Mouse (Mus musculus) heart, embryonic 14.5 days (tissue): ENCODE results near the gene Cutc. TPM values are rescaled to one million over a fixed set of nuclear protein-coding genes. Genes with fewer than 3 reads are reported as not detected.
A peak's percentile ranks its signal among the peaks of the same experiment; 100 is the strongest.

Experiments used
- ATAC-seq: fragments of 200-750 bp; cut with Nextera tagmentation; 2 replicates; pipeline ENCODE4 v1.8.0; 2017; ENCODE audit warnings: low read depth, moderate TSS enrichment; ENCODE audit not compliant: insufficient number of reproducible peaks, insufficient read depth, low FRiP score
- H3K27ac ChIP-seq, 2 experiments: fragments of 200-500 bp in 1 of 2; fragments of 300-500 bp in 1 of 2; sonication (generic) in 1 of 2; replicated peaks in 1 of 2; 2 replicates each; pipeline ENCODE4 v1.5.1; 2012 to 2014; ENCODE audit warnings: low read depth in 2 of 2, low read length in 2 of 2, control low read depth in 1 of 2, mild to moderate bottlenecking in 1 of 2, mixed read lengths in 1 of 2; ENCODE audit not compliant: control insufficient read depth in 1 of 2, insufficient read depth in 1 of 2
- H3K27me3 ChIP-seq: fragments of 300-500 bp; sonication (generic); 2 replicates; pipeline ENCODE4 v1.6.1; 2014; ENCODE audit warnings: mild to moderate bottlenecking, low read length, control low read depth; ENCODE audit not compliant: control insufficient read depth, insufficient read depth
- H3K36me3 ChIP-seq: fragments of 300-500 bp; sonication (generic); 2 replicates; pipeline ENCODE4 v1.6.1; 2014; ENCODE audit warnings: mild to moderate bottlenecking, control low read depth, low read length, mixed read lengths; ENCODE audit not compliant: control insufficient read depth, insufficient read depth
- H3K4me1 ChIP-seq, 2 experiments: fragments of 200-500 bp in 1 of 2; fragments of 300-500 bp in 1 of 2; sonication (generic) in 1 of 2; 2 replicates each; pipeline ENCODE4 v1.6.1; 2012 to 2014; ENCODE audit warnings: low read length in 2 of 2, control low read depth in 1 of 2, mixed read lengths in 1 of 2; ENCODE audit not compliant: control insufficient read depth in 2 of 2, insufficient read depth in 2 of 2
- H3K4me2 ChIP-seq: fragments of 300-500 bp; sonication (generic); 2 replicates; pipeline ENCODE4 v1.6.1; 2014; ENCODE audit warnings: mild to moderate bottlenecking, low read length
- H3K4me3 ChIP-seq, 2 experiments: fragments of 200-500 bp in 1 of 2; fragments of 300-500 bp in 1 of 2; sonication (generic) in 1 of 2; 2 replicates each; pipeline ENCODE4 v1.5.1; 2012 to 2014; ENCODE audit warnings: low read length in 2 of 2, mild to moderate bottlenecking in 2 of 2, control low read depth in 1 of 2, low read depth in 1 of 2, moderate library complexity in 1 of 2; ENCODE audit not compliant: control insufficient read depth in 1 of 2, insufficient read depth in 1 of 2
- H3K9ac ChIP-seq: fragments of 300-500 bp; sonication (generic); 2 replicates; pipeline ENCODE4 v1.6.1; 2014; ENCODE audit warnings: mild to moderate bottlenecking, low read length
- H3K9me3 ChIP-seq: fragments of 300-500 bp; sonication (generic); 2 replicates; pipeline ENCODE4 v1.6.1; 2016; ENCODE audit warnings: low read length, control low read depth; ENCODE audit not compliant: control insufficient read depth
- WGBS: fragments of 180-500 bp; shearing (Covaris S2); extraction: QIAGEN DNeasy Blood & Tissue Kit; methylation state at CpG from one replicate; pipeline ENCODE4 v1.1.7; 2014; 5-methylcytosine and 5-hydroxymethylcytosine counted together
- polyA plus RNA-seq: library from polyadenylated mRNA; unstranded; fragments of >200 nt; fragmentation: Nextera tagmentation; extraction: Ambion mirVana; gene quantifications from 2 replicates; pipeline ENCODE4 v1.2.1, GENCODE M21; 2014

Gene Cutc
- polyA plus RNA-seq, 1 experiment from 2014 or later = 9.2 TPM

DNA sequence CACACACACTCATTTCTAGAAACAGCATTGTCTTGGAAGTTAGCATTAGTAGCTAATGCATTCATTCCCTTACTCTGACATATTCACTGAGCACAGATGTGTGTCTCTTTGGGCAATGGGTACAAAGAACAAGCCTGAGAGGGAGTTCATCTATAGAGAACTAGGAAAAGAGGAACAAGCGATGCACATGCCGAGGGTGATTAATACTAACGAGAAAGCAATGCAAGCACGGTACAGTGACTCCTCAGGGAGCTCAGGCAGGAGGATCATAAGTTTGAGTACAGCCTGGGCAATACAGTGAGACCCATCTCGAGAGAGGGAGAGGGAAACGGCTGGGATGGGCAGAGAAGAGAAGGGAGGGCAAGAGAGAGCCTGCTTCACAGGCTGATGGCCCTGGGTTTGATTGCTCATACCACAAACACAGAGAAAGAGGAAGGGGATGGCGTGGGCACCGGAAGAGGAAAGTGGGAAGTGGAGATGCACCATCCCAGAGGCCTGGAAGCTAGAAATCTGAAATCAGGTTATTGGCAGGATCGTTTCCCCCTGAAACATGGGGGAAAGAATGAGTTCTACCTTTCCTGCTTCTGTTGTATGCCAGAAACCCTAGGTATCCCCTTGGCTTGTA lies 48.7 kb downstream of the Cutc start:
- Histone ChIP-seq H3K4me3 (no peak overlapping the region), H3K9me3 (no peaks in the 10 kb centered on the region), H3K9ac (no peak overlapping the region), H3K27ac (no peak overlapping the region), H3K27me3 (no peaks in the 10 kb centered on the region), H3K36me3 (no peaks in the 10 kb centered on the region), H3K4me2 (no peak overlapping the region), H3K4me1 (no peaks in the 10 kb centered on the region)
- no peak for ATAC-seq
- WGBS = 72% methylated on average over 9 of the region's 9 CpGs

- H3K4me2 ChIP-seq = no peak overlapping the region
- no peaks in the 10 kb centered on the region for H3K36me3 ChIP-seq
- 77% methylated on average over 10 of the region's 10 CpGs for WGBS
- no peak overlapping the region for H3K9ac ChIP-seq
- H3K4me1 ChIP-seq = no peaks in the 10 kb centered on the region
- ATAC-seq = no peak
- H3K27me3 ChIP-seq = no peaks in the 10 kb centered on the region
- no peak overlapping the region for H3K27ac ChIP-seq
- H3K4me3 ChIP-seq = no peak overlapping the region
- H3K9me3 ChIP-seq = no peaks in the 10 kb centered on the region
These were observed 51.1 kb downstream of the Cutc start for GRCm38 (mm10) chr19:43803866-43804265.

GRCm38 (mm10) chr19:43809331-43809730 lies 56.5 kb downstream of the Cutc start:
- no peak overlapping the region for H3K9ac ChIP-seq
- H3K4me3 ChIP-seq = no peak overlapping the region
- no peak for ATAC-seq
- H3K27me3 ChIP-seq = no peaks in the 10 kb centered on the region
- 35% methylated on average over 4 of the region's 4 CpGs for WGBS
- H3K36me3 ChIP-seq = no peaks in the 10 kb centered on the region
- no peaks in the 10 kb centered on the region for H3K9me3 ChIP-seq
- H3K27ac ChIP-seq = no peak overlapping the region
- H3K4me2 ChIP-seq = no peak overlapping the region
- no peaks in the 10 kb centered on the region for H3K4me1 ChIP-seq

GRCm38 (mm10) chr19:43811419-43811818 lies 58.6 kb downstream of the Cutc start:
- 84% methylated on average over 4 of the region's 4 CpGs for WGBS
- no peak overlapping the region for H3K27ac ChIP-seq
- no peaks in the 10 kb centered on the region for H3K36me3 ChIP-seq
- ATAC-seq = no peak
- H3K4me3 ChIP-seq = no peak overlapping the region
- no peak overlapping the region for H3K4me2 ChIP-seq
- H3K4me1 ChIP-seq = 0 out of 4 replicates have a peak, but pooled peaks cover 0 to under 1% of the 10 kb centered on the region in 2 experiments
- no peak overlapping the region for H3K9ac ChIP-seq
- H3K27me3 ChIP-seq = no peaks in the 10 kb centered on the region
- H3K9me3 ChIP-seq = no peaks in the 10 kb centered on the region

DNA sequence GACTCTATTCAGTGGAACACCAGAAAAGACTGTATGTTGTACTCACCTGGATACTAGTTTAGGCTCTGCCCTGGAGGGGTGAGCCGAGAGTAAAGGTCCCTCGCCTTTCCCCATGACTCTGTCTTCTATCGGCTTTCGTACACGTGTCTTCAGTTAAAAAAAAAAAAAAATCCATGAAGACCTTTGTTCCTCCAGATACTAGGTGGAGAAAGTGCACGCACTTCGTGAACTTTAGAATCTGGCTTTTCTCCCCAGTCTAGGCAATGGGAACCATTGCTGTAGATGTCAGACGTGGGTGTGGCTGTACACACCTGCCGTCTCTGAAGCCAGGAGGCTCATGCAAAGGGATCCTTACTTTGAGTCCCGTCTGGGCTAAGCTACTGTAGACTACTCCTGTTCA lies 60.5 kb downstream of the Cutc start:
- Histone ChIP-seq H3K4me1 (peaks cover 0 to 2% of the 10 kb centered on the region in 2 experiments; a peak in 1 of 4 replicates), H3K27me3 (no peaks in the 10 kb centered on the region), H3K4me2 (no peak overlapping the region), H3K9ac (no peak overlapping the region), H3K4me3 (no peak overlapping the region), H3K27ac (no peak overlapping the region), H3K9me3 (no peaks in the 10 kb centered on the region), H3K36me3 (no peaks in the 10 kb centered on the region)
- 84% methylated on average over 10 of the region's 10 CpGs for WGBS
- no peak for ATAC-seq

- Histone ChIP-seq H3K27me3 (no peaks in the 10 kb centered on the region), H3K9me3 (no peaks in the 10 kb centered on the region), H3K4me3 (no peak overlapping the region), H3K36me3 (no peaks in the 10 kb centered on the region), H3K27ac (no peak overlapping the region), H3K9ac (no peak overlapping the region), H3K4me1 (peaks cover 0 to 2% of the 10 kb centered on the region in 2 experiments; a peak in 1 of 4 replicates), H3K4me2 (peak overlapping the region; percentile 8; the same call in 1 of the 2 replicates)
- 58% methylated on average over 14 of the region's 14 CpGs for WGBS
- no peak for ATAC-seq
These were observed 63.0 kb downstream of the Cutc start for GRCm38 (mm10) chr19:43815661-43816414.
